Mouse (Mus musculus) heart, adult 2 months (tissue): ENCODE results near the gene Ccdc57. TPM values are rescaled to one million over a fixed set of nuclear protein-coding genes. Genes with fewer than 3 reads are reported as not detected.
"Not testable (repeated sequence)": the region's sequence is repeated elsewhere in the genome, so short reads cannot be mapped to it uniquely, and the experiment has no call there.

Source experiments
- DNase-seq, 2 experiments: peaks; one replicate each; pipeline ENCODE4 v3.0.0; 2021
- H3K27ac ChIP-seq: fragments of 200-600 bp; 2 replicates; pipeline ENCODE4 v1.8.1; 2022
- H3K27me3 ChIP-seq: fragments of 200-500 bp; 2 replicates; pipeline ENCODE4 v1.6.1; 2012; ENCODE audit warnings: mild to moderate bottlenecking, low read length, inconsistent platforms, mixed read lengths; ENCODE audit not compliant: control insufficient read depth, insufficient read depth
- H3K36me3 ChIP-seq: fragments of 200-500 bp; 2 replicates; pipeline ENCODE4 v1.6.1; 2012; ENCODE audit warnings: low read length, inconsistent platforms; ENCODE audit not compliant: control insufficient read depth, insufficient read depth
- H3K4me1 ChIP-seq: fragments of 200-500 bp; 2 replicates; pipeline ENCODE4 v1.6.1; 2011; ENCODE audit warnings: low read length; ENCODE audit not compliant: control insufficient read depth, insufficient read depth
- H3K4me3 ChIP-seq: fragments of 200-600 bp; 2 replicates; pipeline ENCODE4 v1.8.1; 2022
- H3K79me2 ChIP-seq: fragments of 200-500 bp; replicated peaks from 2 replicates; pipeline ENCODE4 v1.6.1; 2012; ENCODE audit warnings: mild to moderate bottlenecking, inconsistent platforms, low read length, moderate library complexity, mixed read lengths; ENCODE audit not compliant: control insufficient read depth, insufficient read depth
- H3K9ac ChIP-seq: fragments of 200-500 bp; 2 replicates; pipeline ENCODE4 v1.6.1; 2012; ENCODE audit warnings: low read depth, mild to moderate bottlenecking, control low read depth, inconsistent platforms, low read length, mixed read lengths
- CTCF ChIP-seq: fragments of 200-600 bp; IDR thresholded peaks from 2 replicates; pipeline ENCODE4 v1.8.1; 2022; ENCODE audit warnings: antibody characterized with exemption, mild to moderate bottlenecking, moderate library complexity
- EP300 ChIP-seq: fragments of 200-500 bp; IDR thresholded peaks from 2 replicates; pipeline ENCODE4 v1.6.1; 2011; ENCODE audit warnings: low read depth, low read length, control low read depth; ENCODE audit not compliant: insufficient read depth
- POLR2A ChIP-seq: fragments of 200-500 bp; IDR thresholded peaks from 2 replicates; pipeline ENCODE4 v1.6.1; 2011; ENCODE audit warnings: mild to moderate bottlenecking, low read depth, low read length, control low read depth; ENCODE audit not compliant: insufficient read depth
- WGBS: fragments of 180-500 bp; shearing (Covaris S2); methylation state at CpG from one replicate; pipeline ENCODE4 v1.1.7; 2018; 5-methylcytosine and 5-hydroxymethylcytosine counted together
- intact Hi-C: fragments of 180-260 bp; cut with DNase I; formaldehyde crosslinking; loops from one replicate; pipeline ENCODE4 v1.15.1; 2025
- polyA plus RNA-seq: library from polyadenylated mRNA; depleted of rRNA; stranded (reverse); fragments of >200 nt; gene quantifications from 2 replicates; pipeline ENCODE4 v1.2.3, GENCODE M21; 2012
- total RNA-seq, 2 experiments: library from RNA; stranded (reverse); gene quantifications; 2 replicates each; pipeline ENCODE4 v1.2.3; 2021

Ccdc57 gene
- total and polyA plus RNA-seq, 3 experiments, result 0.86 to 1.3 (median 1.1) TPM

- no peaks in the 10 kb centered on the region for H3K4me1 ChIP-seq
- 61% methylated on average over 5 of the region's 5 CpGs for WGBS
- intact Hi-C loops, result no loop called here
- no peak for DNase-seq
- no peak overlapping the region for H3K27ac ChIP-seq
- H3K4me3 ChIP-seq, result no peak overlapping the region
- no peaks in the 10 kb centered on the region for H3K36me3 ChIP-seq
- H3K9ac ChIP-seq, result no peak overlapping the region
- H3K79me2 ChIP-seq, result no peaks in the 10 kb centered on the region
- no peaks in the 10 kb centered on the region for H3K27me3 ChIP-seq
- TF ChIP-seq POLR2A, result no peak
- no peak for TF ChIP-seq CTCF
- TF ChIP-seq EP300, result no peak
Observed at GRCm38 (mm10) chr11:120886462-120886861, 46.2 kb downstream of the Ccdc57 start.

- no peaks in the 10 kb centered on the region for H3K4me1 ChIP-seq
- intact Hi-C loops, result no loop called here
- no peaks in the 10 kb centered on the region for H3K79me2 ChIP-seq
- H3K27me3 ChIP-seq, result no peaks in the 10 kb centered on the region
- H3K9ac ChIP-seq, result no peak overlapping the region
- no peak for DNase-seq
- no peak overlapping the region for H3K4me3 ChIP-seq
- no peak overlapping the region for H3K27ac ChIP-seq
- no peak for TF ChIP-seq POLR2A
- TF ChIP-seq CTCF, result no peak
- no peak for TF ChIP-seq EP300
- no peaks in the 10 kb centered on the region for H3K36me3 ChIP-seq
- 80% methylated on average over 3 of the region's 3 CpGs for WGBS
Observed at GRCm38 (mm10) chr11:120883601-120884000, 49.1 kb downstream of the Ccdc57 start.

DNA sequence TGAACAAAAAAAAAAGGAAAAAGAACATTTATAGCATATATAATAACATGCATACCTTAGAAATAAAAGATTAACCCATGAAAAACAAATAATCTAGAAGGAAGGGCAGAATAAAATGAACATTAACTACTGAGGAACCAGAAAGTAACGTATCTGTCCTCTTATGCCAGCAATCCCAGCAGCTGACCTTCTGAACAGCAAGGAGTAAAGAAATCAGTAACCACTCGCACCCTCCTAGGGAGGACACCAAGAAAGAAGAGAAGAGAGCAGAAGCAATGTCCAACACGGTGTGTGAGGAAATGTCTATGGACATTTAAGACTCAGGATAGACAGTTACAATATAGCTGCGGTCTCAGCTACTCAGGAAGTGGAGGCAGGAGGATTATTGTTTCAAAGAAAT lies 49.7 kb downstream of the Ccdc57 start:
- Histone ChIP-seq H3K4me3 (no peak overlapping the region), H3K36me3 (no peaks in the 10 kb centered on the region), H3K27ac (no peak overlapping the region), H3K79me2 (no peaks in the 10 kb centered on the region), H3K9ac (no peak overlapping the region), H3K4me1 (no peaks in the 10 kb centered on the region), H3K27me3 (no peaks in the 10 kb centered on the region)
- DNase-seq, result no peak
- 83% methylated on average over 4 of the region's 4 CpGs for WGBS
- TF ChIP-seq CTCF (no peak), POLR2A (no peak), EP300 (no peak)
- intact Hi-C loops, result no loop called here

DNA sequence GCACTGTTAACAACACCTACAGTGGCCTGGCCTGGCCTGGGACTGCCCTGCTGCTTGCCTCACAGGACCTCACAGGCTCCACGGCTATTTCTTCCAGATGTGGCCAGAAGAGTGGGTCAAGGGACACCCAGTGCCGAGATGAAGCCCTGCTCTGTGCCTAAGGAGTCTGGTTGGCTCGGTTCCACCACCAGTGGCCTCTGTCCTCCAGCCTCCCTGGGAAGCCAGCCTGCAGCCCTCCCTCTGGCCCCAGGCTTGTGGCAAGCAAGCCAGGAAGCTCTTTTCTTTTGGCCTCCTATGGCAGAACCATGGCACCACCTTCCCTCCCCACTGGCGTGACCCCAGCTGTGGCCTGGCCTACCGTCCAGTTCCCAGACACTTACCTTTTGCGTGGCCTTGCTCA lies 59.5 kb downstream of the Ccdc57 start:
- no peaks in the 10 kb centered on the region for H3K27me3 ChIP-seq
- H3K9ac ChIP-seq, result no peak overlapping the region
- DNase-seq, result peak in 1 of 2 experiments; percentile 33
- intact Hi-C loops, result no loop called here
- no peaks in the 10 kb centered on the region for H3K36me3 ChIP-seq
- no peaks in the 10 kb centered on the region for H3K79me2 ChIP-seq
- no peaks in the 10 kb centered on the region for H3K4me1 ChIP-seq
- 60% methylated on average over 6 of the region's 6 CpGs for WGBS
- no peak overlapping the region for H3K4me3 ChIP-seq
- no peak overlapping the region for H3K27ac ChIP-seq
- TF ChIP-seq CTCF, result no peak
- no peak for TF ChIP-seq POLR2A
- TF ChIP-seq EP300, result no peak

DNA sequence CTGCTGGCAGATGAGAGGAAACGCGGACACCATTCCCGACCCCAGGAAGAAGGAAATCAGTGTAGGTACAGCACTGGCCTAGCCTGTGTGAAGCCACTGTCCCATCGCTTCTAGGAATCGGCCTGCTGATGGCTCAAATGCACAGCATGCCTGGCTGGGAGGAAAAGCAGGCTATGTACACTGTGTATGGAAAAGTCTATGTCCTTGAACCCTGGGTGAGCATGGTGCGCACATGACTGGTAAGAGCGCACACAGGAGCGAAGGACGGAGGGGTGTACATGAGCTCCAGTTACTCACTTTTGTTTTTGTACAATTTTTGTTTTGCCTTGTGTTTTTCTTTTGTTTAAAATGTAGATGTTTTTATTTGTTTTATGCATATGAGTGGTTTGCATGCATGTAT lies 61.2 kb downstream of the Ccdc57 start:
- WGBS, result 91% methylated on average over 9 of the region's 9 CpGs
- H3K9ac ChIP-seq, result no peak overlapping the region
- no peak for DNase-seq
- intact Hi-C loops, result no loop called here
- H3K27ac ChIP-seq, result no peak overlapping the region
- no peaks in the 10 kb centered on the region for H3K79me2 ChIP-seq
- H3K4me3 ChIP-seq, result no peak overlapping the region
- H3K27me3 ChIP-seq, result no peaks in the 10 kb centered on the region
- TF ChIP-seq POLR2A (no peak), EP300 (no peak), CTCF (no peak)
- H3K4me1 ChIP-seq, result no peaks in the 10 kb centered on the region
- no peaks in the 10 kb centered on the region for H3K36me3 ChIP-seq

GRCm38 (mm10) chr11:120865816-120866215 lies 66.9 kb downstream of the Ccdc57 start:
- Histone ChIP-seq H3K9ac (no peak overlapping the region), H3K4me1 (no peaks in the 10 kb centered on the region), H3K79me2 (no peaks in the 10 kb centered on the region), H3K4me3 (no peak overlapping the region), H3K27me3 (no peaks in the 10 kb centered on the region), H3K27ac (no peak overlapping the region), H3K36me3 (no peaks in the 10 kb centered on the region)
- no peak for DNase-seq
- TF ChIP-seq EP300 (no peak), CTCF (no peak)
- intact Hi-C loops, result no loop called here
- WGBS, result 89% methylated on average over 1 of the region's 1 CpGs

- 88% methylated on average over 10 of the region's 10 CpGs for WGBS
- no peaks in the 10 kb centered on the region for H3K79me2 ChIP-seq
- no peak overlapping the region for H3K4me3 ChIP-seq
- H3K4me1 ChIP-seq, result no peaks in the 10 kb centered on the region
- H3K27ac ChIP-seq, result no peak overlapping the region
- intact Hi-C loops, result no loop called here
- no peak for TF ChIP-seq POLR2A
- DNase-seq, result no peak
- H3K27me3 ChIP-seq, result no peaks in the 10 kb centered on the region
- H3K9ac ChIP-seq, result no peak overlapping the region
- H3K36me3 ChIP-seq, result no peaks in the 10 kb centered on the region
Observed at GRCm38 (mm10) chr11:120862819-120863218, 69.9 kb downstream of the Ccdc57 start.

- H3K4me3 ChIP-seq, DNase-seq, H3K27me3 ChIP-seq, H3K79me2 ChIP-seq, H3K27ac ChIP-seq, H3K36me3 ChIP-seq, intact Hi-C loops, H3K4me1 ChIP-seq, H3K9ac ChIP-seq: not testable (repeated sequence)
- WGBS, result 98% methylated on average over 3 of the region's 3 CpGs
Observed at GRCm38 (mm10) chr11:120855938-120856337, 76.7 kb downstream of the Ccdc57 start.
